Mouse (Mus musculus) cerebellum, adult 2 months (tissue): ENCODE data around the gene Atad1.

ENCODE experiments used
- CTCF ChIP-seq: fragments of 200-500 bp; IDR thresholded peaks from 2 replicates; pipeline ENCODE4 v1.5.1; 2011; ENCODE audit warnings: low read depth, mild to moderate bottlenecking, control low read depth, low read length, moderate library complexity, borderline replicate concordance; ENCODE audit not compliant: insufficient read depth
- POLR2A ChIP-seq: fragments of 200-500 bp; IDR thresholded peaks from 2 replicates; pipeline ENCODE4 v1.6.1; 2011; ENCODE audit warnings: low read length, control low read depth, borderline replicate concordance; ENCODE audit not compliant: insufficient read depth

- no peak for TF ChIP-seq POLR2A
- no peak for TF ChIP-seq CTCF
Observed at GRCm38 (mm10) chr19:32749425-32749824, 9.8 kb upstream of the Atad1 start.
